Mouse (Mus musculus): ENCODE results near the gene Slamf7. TPM values are rescaled to one million over a fixed set of nuclear protein-coding genes. Genes with fewer than 3 reads are reported as not detected.
A peak's percentile ranks its signal among the peaks of the same experiment; 100 is the strongest.

Gene Slamf7
- total RNA-seq, 2 experiments from 2014 or later = not detected

DNA sequence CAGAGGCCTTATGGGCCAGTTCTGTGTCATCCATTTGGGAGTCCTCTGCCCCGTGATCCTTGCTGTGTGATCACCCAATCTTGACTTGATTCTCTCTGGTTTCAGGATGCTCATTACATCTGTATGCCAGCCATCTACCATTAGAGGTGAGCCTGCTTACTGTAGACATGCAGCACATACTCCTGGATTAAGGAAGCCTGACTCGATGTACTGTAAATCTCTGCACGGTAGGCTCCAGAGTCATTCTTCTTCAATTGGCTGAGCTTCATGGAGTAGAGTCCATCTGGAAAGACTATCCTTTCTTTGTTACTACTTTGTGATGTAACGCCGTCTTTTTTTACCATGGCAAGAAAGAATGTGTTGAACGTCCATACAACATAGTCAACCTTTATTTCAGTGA is 12.0 kb downstream of the Slamf7 start:
- no peak for DNase-seq
- intact Hi-C loops (cut with DNase I; ENCODE audit: low total_unique reads) = no loop called here

DNA sequence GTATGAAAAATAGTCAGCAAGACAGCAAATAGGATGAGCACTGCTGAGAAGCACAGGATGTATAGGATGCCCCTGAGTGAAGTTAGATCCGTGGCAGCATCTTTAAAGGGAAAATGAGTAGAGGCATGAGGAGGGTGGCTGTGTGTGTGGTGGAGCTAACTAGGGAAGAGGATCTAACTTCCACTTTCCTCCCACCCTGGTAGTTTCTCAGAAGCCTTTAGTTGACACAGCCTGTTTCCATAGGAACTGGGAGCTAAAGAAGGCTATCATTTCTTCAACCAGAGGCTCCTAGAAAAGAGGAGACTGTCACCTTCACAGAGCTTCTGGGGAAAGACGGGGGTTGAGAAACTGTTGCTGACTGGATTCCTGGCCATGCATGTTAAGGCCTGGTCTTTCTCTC is 14.1 kb downstream of the Slamf7 start:
- no peak for DNase-seq
- intact Hi-C loops (cut with DNase I; ENCODE audit: low total_unique reads) = no loop called here

DNA sequence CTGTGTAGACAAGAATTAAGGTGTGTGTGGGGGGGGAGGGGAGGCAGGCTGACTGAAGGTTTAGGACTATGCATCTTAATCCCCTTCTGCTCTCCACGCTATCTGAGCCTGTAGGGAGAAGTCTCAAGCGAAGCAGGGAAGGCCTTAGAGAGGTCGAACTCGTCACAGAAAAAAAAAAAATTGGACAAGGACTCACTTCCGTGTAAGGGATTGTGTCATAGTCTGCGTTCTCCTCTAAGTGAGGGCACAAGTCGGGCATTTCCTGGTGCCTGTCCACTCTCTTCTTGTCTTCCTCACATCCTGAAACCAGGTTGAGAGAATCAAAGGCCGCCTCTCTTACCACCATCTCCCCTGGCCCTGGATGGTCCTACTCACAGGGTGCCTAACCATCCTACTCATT is 15.7 kb downstream of the Slamf7 start:
- intact Hi-C loops (cut with DNase I; ENCODE audit: low total_unique reads) = no loop called here
- DNase-seq = no peak

DNA sequence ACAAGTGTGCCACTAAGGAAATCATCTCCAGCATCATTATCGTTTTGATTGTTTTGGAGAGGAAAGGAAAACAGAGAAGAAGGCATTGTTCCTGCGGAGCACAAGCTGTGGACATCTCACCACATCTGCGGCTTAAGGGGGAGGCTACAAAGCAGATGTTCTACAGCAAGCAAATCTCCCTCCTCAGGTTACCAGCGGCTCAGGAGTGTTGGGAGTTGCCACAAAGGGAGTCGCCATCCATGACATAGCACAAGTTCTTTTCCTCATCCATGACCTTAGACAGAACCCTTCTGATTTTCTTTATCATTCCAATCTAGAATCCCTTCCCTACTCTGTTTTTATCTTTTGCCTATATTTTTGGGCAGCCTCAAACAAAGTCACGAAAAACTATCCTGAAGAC is 17.1 kb downstream of the Slamf7 start:
- no peak for DNase-seq
- intact Hi-C loops (cut with DNase I; ENCODE audit: low total_unique reads) = no loop called here

DNA sequence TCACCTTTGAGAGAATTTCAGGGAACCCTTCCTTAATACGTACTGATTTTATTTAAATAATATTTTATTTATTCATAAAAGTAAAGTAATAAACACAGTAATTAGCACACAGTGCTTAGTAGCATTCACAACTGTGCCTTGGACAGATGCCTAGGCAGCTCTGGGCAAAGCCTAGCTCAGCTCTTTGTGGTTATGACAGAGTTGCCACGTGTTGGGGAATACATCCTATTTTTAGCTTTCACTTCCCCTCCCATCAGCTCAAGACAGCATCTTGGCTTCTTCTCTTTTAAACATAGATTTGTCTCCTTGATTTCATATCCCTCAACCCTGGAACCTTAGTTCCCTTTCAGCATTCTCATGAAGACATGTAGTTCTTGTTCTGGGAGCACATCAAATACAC is 21.4 kb downstream of the Slamf7 start:
- no peak for DNase-seq
- intact Hi-C loops (cut with DNase I; ENCODE audit: low total_unique reads) = no loop called here

DNA sequence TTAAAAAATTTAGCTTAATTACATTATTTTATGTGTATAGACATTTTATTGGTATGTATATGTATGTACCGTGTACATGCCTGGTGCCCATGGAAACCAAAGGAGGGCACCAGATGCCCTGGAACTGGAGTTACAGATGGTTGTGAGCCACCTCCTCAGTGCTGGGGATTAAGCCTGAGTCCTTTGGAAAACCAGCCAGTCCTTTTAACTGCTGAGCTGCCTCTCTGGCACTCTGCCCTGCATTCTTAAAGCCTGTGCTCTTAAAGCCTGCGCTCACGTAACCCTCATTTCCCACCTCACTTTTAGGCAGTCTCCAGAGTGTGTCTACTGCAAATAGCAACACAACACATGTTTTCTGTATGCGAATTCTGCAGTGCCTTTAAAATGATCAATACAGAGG is 21.9 kb downstream of the Slamf7 start:
- DNase-seq = no peak
- intact Hi-C loops (cut with DNase I; ENCODE audit: low total_unique reads) = no loop called here

DNA sequence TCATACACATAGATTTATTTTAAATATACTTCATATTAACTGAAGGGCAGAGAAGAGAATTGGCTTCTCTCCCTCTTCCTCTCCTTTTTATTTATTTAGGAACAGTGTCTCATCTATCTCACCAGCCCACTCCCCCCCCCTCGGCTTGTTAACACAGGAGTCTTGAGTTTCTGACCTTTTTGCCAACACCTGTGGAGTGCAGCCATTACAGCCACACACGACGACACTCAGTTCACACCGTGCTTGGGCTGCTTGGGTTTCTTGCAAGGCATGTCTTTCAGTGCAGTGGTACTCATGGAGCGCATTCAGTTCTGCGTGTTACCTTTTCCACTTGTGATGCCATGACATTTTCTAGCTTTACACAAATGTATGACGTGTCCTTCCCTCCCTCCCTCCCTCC is 22.8 kb downstream of the Slamf7 start:
- intact Hi-C loops (cut with DNase I; ENCODE audit: low total_unique reads) = no loop called here

DNA sequence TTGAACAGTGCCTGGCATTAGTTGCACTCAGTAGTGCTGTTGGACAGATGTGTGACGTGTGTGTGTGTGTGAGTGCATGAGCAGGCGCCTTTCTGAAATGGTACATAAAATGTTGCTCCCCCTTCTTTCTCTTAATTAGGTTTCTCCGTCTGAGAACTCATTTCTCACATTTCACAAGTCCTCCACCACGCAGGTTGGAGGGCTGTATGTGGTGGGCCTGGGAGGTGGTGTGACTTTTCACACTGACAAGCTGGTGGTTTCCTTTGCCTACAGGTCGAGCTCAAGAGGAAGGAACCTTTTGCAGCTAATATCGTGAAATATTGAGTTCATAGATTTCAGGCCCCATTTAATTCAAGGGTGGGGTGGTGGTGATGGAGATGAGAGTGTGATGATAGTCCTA is 23.7 kb downstream of the Slamf7 start:
- intact Hi-C loops (cut with DNase I; ENCODE audit: low total_unique reads) = no loop called here
- no peak for DNase-seq

More for the DNA sequence above, 22.8 kb downstream of the Slamf7 start:
- DNase-seq = no peak

DNA sequence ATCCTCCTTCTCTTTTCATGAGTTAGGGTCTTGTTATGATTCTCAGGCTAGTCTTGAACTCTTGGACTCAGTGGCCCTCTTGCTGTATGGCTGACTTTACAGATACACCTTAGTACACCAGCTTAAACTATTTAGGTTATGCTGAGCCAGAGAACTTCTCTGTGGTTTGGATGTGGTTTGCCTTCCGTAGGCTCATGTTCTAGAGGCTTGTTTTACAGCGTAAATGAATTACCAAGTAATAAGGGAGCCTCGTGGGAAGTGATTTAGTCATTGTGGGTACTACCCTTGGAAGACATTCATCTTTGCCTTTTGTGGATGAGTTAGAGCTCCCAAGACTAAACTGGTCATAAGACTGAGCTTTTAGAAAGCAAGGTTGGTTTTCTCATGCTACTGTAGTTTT is 25.0 kb downstream of the Slamf7 start:
- DNase-seq = no peak
- intact Hi-C loops (cut with DNase I; ENCODE audit: low total_unique reads) = no loop called here

DNA sequence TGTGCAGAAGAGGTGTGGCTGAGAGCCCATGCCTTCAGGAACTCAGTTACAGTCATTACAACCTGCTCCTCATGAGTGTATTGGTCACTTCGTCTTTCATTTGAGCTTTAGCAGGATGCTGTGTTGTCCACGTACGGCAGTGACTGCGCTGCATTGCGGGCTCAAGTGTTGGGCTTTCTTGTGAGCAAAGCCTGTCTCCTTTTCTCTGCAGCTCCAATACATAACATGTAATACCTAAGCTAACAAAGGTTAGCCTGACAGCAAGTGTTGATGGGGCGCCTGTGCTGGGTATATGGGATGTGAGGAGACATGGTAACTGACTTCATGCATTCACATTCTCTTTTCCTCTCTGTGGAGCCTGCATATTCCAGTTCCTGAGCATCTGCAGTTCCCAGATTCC is 32.7 kb downstream of the Slamf7 start:
- intact Hi-C loops (cut with DNase I; ENCODE audit: low total_unique reads) = no loop called here
- no peak for DNase-seq

DNA sequence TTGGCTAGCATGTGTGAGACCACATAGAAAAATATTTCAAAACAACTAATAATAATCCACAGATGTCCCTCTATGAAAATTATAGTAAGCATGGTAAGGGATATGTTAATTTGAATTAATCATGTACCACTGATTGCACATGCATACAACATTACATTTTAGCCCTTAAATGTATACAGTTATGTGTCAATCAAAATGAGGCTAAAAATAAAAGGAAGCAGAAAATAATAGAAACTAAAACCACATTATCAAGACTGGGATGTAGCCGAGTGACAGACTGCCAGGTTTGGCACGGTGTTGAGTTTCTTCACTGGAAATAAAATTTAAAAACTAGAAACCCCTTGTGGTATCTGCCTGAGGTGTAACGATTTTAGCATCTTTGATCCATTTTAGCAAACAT is 33.2 kb downstream of the Slamf7 start:
- DNase-seq = no peak
- intact Hi-C loops (cut with DNase I; ENCODE audit: low total_unique reads) = no loop called here

DNA sequence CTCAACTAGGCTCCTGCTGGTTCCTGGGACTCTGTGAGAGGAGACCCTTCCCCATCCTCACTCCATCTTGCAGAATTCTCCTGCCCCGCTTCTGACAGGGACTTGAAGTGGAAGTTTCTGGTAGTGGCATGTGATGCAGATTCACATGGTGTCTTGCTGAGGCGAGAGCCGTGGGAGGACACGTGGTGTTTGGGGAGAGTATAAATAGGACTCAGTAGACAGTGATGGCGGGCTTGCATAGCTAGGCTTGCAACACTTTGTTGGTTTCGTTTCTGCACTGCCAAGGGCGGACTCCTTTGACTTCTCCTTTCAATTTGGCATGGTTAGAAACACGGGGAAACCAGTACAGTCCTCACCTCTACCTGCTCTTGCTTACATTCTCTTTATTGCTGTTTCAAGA is 33.8 kb downstream of the Slamf7 start:
- intact Hi-C loops (cut with DNase I; ENCODE audit: low total_unique reads) = no loop called here
- DNase-seq = peak; percentile 13

DNA sequence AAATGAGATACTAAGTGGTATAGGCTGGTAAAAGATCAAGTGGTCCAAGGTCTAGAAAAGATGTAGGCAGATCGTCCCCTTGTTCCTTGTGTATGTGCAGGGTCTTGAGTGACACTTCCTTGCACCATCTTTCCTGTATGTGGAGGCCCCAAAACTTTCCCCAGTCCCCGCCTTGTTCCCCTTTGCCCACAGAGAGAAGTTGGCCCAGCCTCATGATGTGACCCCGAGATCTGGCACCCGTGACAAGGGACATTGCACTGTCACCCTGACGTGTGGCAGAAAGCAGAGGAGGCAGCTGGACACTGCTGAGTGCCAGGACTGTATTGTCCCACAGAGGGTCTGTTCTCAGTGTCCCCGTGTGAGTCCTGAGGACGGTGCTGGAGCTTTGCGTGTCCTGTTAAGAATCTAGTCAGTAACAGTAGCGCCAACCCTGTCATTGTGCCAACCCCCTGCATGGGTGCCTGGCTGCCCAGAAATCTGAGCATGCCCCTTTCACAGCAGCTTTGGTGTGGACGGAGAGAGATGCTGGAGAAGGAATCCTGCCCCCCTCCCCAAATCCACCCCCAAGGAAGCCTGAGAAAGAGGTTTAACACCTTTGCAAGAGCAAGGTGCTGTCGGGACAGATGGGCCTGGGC is 35.8 kb downstream of the Slamf7 start:
- intact Hi-C loops (cut with DNase I; ENCODE audit: low total_unique reads) = no loop called here

DNA sequence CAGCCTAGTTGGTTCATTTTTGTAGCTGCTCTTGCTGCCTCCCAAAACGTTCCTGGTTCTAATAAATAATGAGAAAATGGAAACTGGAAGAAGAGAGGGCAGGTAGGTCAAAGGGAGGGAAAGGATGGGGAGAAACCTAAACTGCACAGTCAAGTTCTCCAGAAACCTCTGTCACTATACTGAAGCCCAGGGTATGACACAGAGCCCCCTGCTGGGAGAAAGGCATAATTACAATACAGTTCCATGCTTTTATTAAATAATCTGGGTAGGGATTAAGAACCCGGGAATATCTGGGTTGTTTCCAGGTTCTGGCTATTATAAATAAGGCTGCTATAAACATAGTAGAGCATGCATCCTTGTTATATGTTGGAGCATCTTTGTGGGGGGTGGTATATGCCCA is 38.9 kb downstream of the Slamf7 start:
- DNase-seq = no peak
- intact Hi-C loops (cut with DNase I; ENCODE audit: low total_unique reads) = no loop called here

More for the DNA sequence above, 35.8 kb downstream of the Slamf7 start:
- DNase-seq = no peak

DNA sequence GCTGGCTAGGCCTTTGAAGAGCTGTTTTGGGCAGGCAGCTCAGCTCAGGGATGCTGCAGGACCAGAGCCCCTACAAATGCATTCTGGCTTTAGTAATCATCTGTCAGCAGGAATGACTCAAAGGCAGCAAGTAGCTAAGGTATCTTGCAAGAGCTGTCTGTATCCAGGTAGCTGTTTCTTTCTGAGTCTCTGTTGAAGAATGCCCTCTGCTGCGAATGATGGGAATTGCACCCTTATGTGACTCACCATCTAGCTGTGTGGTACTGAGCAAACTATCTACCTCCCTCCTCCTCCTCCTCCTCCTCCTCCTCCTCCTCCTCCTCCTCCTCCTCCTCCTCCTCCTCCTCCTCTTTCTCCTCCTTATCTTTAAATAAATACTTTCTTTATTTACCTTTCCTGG is 42.1 kb downstream of the Slamf7 start:
- intact Hi-C loops (cut with DNase I; ENCODE audit: low total_unique reads) = no loop called here

DNA sequence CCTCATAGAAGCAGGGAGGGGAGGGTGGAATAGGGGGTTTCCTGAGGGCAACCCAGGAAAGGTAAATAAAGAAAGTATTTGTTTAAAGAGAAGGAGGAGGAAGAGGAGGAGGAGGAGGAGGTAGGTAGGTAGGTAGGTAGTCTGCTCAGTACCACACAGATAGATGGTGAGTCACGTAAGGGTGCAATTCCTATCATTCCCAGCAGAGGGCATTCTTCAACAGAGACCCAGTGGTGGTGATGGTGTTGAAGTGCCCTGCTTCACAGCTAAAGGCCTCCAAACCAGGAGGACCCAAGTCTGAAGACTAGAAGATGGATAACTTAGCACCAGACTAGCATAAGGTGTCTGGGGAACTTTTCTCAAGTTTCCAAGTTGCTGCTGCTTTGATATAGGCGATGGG is 42.8 kb downstream of the Slamf7 start:
- intact Hi-C loops (cut with DNase I; ENCODE audit: low total_unique reads) = no loop called here
- no peak for DNase-seq

More for the DNA sequence above, 42.1 kb downstream of the Slamf7 start:
- DNase-seq = no peak

DNA sequence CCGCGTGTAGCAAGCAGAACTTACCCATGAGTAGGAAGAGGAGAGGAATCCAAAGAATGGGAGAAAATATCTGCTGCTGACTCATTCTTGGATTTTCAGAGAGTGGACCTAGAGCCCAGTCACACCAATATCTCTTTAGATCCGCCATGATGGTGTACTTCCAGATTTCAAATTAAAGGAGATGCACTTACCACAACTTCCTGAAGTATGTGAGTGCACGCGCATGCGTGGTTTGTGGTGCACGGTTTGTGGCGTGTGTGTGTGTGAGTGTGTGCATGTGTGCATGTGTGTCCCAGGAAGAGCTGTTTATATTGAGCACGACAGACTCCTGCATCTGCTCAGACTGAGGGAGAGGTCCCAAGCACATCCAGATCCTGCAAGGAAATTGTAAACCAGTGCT is 45.7 kb downstream of the Slamf7 start, which contains the start of gene Ly9:
Gene Ly9 (minus strand): TSS at position 235 of the 400 bp plus-strand sequence.
- intact Hi-C loops (cut with DNase I; ENCODE audit: low total_unique reads) = no loop called here
- no peak for DNase-seq

DNA sequence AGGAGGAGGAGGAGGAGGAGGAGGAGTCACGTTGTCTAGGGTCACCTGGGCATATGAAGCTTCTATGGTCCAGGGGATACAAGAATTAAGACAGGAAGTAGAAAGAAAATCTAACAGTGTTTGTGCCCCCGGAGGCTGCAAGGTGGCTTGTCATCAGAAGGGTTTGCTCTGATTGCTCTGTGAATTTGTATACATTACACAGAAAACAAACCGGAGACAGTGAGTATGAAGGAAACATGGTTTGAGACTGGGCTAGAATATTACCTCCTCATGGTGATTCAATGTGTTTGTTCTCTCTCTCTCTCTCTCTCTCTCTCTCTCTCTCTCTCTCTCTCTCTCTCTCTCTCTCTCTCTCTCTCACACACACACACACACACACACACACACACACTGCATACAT is 46.2 kb downstream of the Slamf7 start:
- intact Hi-C loops (cut with DNase I; ENCODE audit: low total_unique reads) = no loop called here

DNA sequence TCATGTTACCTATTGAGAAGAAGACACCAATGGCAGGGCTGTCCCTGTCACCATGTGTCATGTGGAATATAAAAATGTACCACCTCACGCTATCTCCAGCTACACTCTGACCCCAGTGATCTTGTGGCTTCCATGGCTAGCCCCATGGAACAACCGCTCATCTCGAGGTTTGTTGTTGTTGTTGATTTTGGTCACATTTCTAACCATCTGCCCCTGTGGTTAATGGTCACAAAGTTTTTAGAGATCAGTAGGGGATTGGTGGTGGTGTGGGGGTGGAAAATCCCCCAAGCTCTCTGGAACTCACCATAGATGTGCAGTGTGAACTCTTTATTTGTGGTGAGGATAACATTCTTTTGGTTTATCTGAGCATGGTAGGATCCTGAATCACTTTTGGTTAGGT is 48.1 kb downstream of the Slamf7 start:
- intact Hi-C loops (cut with DNase I; ENCODE audit: low total_unique reads) = no loop called here
- no peak for DNase-seq

More for the DNA sequence above, 46.2 kb downstream of the Slamf7 start:
- no peak for DNase-seq

DNA sequence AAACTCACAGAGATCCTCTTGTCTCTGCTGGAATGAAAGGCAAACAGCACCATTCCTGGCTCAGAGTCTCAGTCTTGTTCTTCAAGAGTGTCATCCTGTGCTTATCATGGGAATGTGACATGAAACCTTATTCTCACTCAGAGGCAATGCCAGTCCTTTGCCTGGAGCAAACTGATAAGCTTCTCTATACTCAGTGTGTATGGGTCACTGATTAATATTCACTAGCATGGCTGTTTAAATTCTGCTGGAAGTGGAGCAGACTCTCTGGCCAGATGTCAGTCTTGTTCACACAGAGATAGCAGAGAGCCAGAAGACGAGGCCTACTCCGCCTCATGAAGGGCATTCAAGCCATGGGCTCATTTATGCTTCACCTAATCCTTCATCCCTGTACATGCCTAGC is 68.3 kb downstream of the Slamf7 start:
- DNase-seq = no peak
- intact Hi-C loops (cut with DNase I; ENCODE audit: low total_unique reads) = no loop called here
